Mouse (Mus musculus): ENCODE data around the gene Alkbh5.

Gene Alkbh5

DNA sequence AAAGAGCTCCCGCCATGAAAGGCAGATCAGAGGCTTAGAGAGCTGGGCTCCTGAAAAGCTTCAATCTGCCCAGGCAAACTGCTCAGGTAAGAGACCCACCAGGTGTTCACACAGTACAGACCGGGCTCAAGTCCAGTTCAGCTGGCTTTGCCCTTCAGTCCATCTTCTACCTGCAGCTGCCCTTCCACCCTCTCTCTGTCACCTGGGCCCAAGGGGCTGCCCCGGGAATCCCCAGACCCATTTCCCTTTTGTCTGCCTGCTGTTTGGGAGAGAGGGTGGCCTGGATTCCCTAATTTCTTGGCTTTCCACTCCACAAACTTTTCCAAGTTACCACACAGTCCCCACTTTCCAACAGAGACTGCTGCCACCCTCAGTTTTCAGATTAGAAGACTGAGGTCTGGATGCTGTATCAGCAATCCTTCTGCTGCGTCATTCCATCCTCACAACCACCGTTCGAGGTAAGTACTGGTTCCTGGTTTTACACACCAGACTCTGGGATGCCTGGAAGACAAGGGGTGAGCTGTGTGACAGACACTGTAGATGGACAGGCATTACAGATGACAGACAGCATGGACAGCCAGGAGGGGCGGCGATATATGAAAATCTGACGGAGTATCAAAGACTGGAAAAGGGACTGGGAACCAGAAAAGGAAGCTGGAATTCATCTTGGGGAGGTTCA, at the start of gene Alkbh5:
Gene Alkbh5, plus strand, starts transcription at position 202 of the 679 bp plus-strand sequence.
- peak; percentile 16 for DNase-seq (ENCODE audit: low spot score)

DNA sequence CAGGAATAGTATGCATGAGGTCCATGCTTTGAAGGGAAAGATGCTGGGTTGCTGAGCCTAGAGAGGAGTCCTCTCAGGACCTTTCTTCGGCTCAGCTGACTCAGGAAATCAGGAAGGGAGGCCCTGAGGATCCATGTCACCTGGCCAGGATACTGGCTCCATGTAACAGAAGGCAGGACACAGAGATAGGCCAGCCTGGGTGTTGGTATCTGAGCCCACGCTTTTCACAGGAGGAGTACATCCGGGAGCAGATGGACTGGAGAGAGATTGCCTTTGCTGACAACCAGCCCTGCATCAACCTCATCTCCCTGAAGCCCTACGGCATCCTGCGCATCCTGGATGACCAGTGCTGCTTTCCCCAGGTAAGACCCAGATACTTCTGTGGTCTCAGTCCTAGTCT, 43.5 kb upstream of the Alkbh5 start:
- no peak for DNase-seq (ENCODE audit: low spot score)

DNA sequence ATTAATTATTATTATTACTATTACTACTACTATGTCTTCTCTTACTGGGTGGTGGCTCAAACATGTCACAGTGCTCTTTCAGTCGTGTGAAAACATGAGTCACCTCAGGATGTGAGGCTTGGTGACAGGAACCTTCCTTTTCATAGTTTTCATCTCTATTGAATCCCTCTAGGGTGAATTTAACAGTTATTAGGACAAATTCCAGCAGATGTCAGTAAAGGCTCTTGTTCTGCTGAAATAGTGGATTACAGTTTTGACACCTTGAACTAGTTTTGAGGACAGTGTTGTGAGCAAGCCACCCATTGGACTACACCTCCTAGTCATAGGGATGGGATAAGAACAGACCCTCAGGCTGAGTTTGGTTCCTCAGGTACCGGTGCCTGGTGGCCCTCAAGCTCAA, 40.5 kb upstream of the Alkbh5 start:
- no peak for DNase-seq (ENCODE audit: low spot score)

DNA sequence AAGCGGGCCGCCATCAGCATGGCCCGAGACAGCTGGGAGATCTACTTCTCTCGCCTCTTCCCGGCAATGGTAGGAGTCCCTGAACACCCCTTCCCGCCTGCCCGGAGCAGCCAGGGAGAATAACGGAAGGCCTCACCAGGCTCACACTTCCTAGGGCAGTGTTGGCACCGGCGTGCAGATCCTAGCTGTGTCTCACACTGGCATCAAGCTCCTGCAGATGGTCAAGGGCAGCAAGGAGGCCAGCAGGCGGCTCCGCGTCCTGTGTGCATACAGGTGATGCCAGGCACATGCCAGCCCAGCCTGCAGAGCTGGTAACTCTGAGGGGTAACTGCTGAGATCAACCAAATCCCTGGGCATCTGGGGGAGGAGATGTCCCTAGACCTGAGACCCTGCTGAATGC, 28.9 kb upstream of the Alkbh5 start:
- DNase-seq (ENCODE audit: low spot score), result no peak

DNA sequence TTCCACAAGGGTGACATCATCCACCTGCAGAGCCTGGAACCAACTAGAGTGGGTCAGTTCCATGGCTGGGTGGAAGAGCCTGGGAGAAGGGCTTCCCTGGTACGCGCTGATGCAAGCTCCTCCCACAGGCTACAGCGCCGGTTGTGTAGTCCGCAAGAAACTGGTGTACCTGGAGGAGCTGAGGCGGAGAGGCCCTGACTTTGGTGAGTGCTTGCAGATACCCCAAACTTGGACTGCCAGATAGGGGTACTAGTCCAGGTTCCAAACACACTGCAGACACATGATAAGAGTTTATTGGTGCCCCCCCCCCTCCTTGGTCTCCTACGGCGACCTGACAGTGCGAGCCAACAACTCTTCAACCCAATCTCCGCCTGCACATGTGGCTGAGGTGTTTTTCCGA, 27.2 kb upstream of the Alkbh5 start:
- no peak for DNase-seq (ENCODE audit: low spot score)

DNA sequence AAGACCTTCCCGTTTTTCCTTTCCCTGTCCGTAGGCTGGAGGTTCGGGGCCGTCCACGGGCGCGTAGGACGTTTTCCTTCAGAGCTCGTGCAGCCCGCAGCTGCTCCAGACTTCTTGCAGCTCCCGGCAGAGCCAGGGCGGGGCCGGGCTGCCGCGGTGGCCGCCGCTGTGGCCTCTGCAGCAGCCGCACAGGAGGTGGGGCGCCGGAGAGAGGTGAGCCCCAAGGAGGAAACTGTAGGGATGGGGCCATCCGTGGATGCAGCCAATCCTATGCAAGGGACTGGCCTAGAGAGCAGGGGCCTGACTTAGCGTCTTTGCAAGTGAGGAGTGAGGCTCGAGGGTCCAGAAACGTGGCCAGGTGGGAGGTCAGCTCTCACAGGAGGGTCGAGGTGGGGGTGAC, 26.7 kb upstream of the Alkbh5 start:
- no peak for DNase-seq (ENCODE audit: low spot score)

DNA sequence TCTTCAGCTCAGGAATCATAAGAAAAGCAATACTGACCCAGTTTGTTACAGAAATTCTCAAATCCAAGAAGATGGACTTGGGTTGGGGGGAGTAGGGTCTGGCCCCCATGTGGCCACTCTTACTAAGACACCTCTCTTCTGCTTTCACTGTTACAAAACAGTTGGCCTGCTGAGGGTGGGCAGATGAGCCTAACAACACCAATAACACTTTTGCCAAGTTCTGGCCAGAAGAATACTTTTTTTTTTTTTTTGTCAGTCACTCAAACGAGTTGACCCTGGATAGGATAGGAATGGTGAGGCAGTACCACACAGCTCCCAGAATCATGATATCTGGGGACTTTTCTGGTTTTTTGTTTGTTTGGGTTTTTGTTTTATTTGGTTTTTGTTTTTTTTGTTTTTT, 24.3 kb upstream of the Alkbh5 start:
- DNase-seq (ENCODE audit: low spot score), result no peak

DNA sequence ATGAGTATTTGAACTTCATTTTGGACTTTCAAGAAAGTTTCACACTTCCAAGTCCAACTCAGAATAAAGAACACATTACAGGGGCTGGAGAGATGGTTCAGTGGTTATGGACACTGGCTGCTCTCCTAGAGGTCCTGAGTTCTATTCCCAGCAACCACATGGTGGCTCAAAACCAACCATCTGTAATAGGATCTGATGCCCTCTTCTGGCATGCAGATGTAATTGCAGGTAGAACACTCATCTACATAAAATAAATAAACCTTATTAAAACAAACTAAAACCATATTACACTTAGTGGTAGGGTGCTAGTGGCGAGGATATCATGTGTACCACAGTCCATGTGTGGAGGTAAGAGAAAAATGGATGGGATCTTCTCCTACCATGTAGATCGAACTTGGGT, 23.7 kb upstream of the Alkbh5 start:
- no peak for DNase-seq (ENCODE audit: low spot score)

DNA sequence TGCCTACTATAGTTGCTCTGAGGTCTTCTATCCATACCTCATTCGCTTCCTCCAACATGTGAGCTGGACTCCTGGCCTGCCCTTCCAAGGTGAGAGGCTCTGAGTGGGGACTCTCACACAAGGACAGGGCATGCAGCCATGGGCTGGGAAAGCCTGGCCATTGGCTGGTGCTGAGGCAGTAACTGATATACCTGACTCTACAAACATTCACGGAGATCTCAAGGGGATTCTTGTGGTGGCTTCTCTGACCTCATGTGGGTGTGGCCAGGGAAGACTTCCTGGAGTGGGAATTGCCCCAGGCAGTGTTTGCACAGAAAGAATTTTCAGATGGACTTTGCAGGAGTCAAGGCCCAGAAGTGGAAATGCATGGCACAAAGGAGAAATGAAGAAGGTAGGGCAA, 21.2 kb upstream of the Alkbh5 start:
- peak; percentile 64 for DNase-seq (ENCODE audit: low spot score)

DNA sequence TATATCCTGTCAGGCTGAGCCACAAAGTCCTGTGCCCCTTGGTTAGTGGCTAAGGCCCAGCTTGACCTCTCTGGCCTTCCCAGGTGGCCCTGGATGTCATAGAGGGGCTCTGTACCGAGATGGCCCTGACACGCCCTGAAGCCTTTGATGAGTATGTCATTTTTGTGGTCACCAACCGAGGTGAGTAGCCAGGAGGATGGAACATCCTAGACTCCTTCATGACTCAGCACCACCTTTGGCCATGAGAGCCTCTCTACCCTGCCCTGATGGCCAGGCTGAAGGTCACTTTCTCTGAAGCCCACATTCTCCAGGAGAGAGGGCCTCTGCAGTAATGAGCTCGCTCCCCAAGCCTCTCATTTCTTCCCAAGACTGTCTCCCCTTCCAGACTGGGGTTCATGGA, 17.9 kb upstream of the Alkbh5 start:
- no peak for DNase-seq (ENCODE audit: low spot score)

DNA sequence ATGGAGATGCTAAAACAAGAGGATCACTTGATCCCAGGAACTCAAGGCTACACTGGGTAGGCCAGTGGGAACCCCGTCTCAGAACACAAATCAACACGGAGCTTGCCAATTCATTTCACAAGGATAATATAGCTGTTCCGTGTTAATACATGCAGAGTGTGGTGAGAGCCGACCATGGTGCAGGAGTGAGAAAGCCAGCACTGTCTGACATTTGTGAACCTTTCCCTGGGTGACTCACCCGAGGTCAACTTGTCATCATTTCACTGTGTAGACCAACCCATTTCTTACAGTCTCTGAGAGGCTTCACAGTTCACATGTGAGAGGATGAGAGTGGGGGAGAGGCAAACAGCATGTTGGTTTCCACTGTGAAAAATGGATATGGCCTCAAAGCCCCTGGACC, 14.2 kb upstream of the Alkbh5 start:
- DNase-seq (ENCODE audit: low spot score), result no peak

DNA sequence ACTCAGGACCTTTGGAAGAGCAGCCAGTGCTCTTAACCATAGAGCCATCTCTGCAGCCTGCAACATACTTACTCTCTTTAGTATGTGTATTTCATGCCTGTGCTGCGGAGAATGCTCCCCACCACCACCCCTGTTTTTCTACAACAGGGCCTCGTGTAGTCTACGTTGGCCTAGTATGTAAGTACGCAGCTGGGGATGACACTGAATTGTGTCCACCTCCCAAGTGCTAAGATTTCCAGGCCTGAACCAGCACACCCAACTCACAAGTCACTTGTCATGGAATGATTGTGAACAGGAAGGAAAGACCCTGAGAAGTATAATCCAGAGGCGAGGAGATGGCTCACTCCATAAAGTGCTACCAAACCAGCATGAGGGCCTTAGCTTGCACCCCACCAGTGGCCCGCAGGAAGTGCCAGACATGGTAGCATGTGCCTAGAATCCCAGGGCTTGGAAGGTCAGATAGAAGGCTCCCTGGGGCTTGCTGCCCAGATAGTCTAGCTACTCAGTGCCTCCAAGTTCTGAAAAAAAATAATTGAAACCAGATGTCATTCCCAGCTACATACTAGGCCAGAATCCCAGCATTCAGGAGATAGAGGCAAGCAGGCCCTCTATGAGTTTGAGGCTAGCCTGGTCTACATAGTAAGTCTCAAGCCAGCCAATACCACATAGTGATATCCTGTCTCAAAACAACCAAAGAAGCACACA, 13.4 kb upstream of the Alkbh5 start:
- DNase-seq (ENCODE audit: low spot score), result no peak

DNA sequence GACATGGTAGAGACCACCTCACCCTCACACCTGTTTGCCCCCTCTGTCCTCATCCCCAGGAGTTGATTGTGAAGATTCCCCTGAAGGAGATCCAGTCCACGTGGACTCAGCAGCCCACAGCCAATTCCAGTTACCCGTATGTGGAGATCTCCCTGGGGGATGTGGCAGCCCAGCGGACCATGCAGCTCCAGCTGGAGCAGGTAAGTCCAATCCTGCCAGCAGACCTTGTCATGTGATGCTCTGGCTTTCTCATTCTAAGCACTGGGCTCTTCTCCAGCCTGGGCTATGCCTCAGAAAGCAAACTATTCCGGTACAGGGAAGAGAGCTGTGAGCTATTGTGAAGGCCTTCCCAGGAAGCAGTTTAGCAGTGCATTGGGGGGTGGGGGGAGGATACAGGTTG, 9.7 kb upstream of the Alkbh5 start:
- no peak for DNase-seq (ENCODE audit: low spot score)

DNA sequence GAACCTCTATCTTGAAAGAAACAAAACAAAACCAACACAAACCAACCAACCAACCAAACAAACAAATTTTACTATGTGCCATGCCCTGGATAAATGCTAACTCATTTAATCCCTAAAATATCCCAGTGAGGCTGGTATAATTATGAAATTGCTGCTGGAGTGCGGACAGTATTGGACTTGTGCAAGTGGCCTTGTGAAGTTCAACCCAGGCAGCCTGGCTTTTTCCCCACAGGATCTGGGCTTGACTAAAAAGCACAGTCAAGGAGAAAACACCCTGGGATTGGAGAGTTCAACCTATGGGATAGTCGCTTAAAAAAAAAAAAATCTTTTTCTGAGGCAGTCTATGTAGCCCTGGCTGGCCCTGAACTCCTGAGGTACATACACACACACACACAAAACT, 505 bp upstream of the Alkbh5 start:
- DNase-seq (ENCODE audit: low spot score), result no peak

DNA sequence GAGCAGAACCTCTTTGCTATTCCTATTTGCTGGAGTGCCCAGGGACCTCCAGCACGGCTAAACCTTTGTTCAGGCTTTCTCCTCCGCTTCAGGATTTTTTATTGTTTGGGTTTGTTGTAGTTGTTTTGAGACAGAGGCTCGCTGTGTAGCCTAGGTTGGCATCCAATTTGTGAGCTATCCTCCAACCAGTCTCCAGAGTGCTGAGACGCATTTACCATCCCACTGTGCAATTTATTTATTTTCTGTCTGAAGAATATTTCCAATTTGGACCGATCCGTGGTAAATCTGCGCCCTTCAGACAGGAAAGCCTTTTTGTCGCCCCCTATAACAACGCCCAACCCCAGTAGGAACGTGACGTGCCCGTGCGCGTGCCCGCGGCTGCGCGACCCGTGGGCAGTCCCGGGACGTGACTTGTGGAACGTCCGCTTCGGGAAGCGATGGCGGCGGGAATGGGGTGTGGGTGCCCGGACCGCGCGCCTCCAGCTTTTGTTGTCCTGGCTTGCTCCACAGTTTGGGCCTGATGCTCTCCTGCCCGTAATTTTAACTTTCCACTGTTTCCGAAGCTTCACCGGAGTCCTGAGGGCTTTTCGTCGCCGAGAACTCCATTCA, 782 bp downstream of the Alkbh5 start:
- peak; percentile 92 for DNase-seq (ENCODE audit: low spot score)

DNA sequence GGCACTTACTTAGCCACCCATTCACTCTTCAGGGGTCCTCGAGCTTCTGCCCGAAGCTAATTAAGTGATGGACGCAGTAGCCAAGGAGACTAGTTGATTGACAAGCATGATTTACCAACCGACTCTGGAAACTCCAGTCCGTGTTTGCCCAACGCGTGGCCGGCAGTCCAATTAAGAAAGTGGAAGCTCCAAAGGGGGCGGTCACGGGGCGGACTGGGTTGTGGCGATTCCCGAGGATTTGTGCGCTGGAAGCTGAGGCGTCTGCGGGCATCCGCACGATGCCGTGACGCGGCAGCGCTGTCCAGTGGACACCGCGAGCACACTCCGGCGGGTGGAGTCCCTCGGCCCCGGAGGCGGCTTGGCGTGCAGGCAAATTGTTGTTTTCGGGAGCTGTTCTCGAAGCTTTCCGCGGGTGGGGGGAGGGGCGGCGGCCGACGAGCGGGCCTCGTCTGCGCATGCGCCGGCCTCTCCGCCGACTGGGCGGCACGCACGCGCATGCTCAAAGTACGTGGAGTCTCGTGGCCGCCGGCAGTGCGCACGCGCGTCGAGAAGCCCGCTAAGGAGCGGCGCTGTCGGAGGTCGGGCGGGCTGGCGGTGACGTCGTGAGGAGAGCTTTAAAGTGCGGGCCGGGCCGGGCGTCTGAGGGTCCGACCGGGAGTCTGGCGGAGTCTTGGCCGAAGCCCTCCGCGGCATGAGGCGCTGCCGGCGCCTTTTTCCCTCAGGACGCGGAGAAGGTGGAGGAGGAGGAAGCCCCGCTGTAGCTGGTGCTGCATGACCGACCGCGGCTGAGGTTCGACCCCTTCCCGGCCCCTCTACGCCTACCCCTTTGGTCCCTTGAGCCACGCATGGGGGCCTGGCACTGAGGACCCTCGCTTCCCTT, 1.5 kb downstream of the Alkbh5 start:
- peak; percentile 98 for DNase-seq (ENCODE audit: low spot score)

DNA sequence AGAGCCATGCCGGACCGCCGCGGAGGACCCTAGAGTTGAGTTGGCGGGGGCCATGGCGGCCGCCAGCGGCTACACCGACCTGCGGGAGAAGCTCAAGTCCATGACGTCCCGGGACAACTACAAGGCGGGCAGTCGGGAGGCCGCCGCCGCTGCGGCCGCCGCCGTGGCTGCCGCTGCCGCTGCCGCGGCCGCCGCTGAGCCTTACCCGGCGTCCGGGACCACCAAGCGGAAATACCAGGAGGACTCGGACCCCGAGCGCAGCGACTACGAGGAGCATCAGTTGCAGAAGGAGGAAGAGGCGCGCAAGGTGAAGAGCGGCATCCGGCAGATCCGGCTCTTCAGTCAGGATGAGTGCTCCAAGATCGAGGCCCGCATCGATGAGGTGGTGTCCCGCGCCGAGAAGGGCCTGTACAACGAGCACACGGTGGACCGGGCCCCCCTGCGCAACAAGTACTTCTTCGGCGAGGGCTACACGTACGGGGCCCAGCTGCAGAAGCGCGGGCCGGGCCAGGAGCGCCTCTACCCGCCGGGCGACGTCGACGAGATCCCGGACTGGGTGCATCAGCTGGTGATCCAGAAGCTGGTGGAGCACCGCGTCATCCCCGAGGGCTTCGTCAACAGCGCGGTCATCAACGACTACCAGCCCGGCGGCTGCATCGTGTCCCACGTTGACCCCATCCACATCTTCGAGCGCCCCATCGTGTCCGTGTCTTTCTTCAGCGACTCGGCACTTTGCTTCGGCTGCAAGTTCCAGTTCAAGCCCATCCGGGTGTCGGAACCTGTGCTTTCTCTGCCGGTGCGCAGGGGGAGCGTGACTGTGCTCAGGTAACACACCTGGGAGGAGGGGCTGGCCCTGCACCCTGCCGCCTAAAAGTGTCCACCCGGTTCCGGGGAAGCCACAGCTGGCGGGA, 2.4 kb downstream of the Alkbh5 start:
- peak; percentile 26 for DNase-seq (ENCODE audit: low spot score)

DNA sequence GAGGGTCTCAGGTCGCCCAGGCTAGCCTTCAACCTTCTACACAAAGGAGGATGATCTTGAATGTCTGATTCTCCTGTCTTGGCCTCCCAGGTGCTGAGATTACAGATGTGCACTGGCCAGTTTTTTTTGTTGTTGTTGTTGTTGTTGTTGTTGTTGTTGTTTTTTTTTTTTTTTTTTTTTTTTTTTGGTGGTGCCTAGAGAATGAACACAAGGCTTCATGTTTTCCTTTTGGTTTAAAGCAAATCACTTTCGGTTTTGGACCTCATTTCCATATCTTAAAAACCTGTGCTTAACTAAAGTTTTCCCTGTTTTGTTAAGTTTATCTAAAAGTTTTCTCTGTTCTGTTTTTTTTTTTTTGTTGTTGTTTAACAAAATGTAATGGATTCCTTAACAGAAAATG, 3.4 kb downstream of the Alkbh5 start:
- DNase-seq (ENCODE audit: low spot score), result no peak

DNA sequence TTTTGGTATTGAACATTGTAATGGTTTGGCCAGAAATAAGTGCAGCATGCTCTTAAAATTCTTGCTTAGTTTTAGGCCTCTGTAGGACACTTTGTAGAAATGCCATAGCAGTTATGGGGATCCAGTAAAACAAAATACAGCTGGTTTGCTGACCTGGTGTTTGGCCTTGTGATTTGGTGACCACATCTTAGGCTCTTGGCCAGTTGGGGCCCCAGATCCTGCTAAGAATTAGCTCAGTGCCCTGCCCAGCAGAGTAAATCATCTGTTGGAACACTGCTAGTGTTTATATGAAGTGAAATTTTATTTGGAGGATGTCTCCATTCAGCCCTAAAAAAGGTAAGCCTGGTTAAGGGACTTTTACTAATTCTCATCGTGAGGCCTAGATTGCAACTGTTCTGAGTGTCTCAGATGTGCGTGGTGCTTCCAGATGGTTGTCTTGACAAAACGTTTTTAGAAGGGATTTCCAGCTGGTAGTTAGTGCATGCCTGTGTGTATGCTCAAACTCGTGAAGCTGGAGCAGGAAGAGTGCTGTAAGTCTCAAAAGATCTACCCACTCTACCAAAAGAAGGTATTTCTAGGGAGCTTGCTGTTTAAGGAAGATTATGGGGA, 3.9 kb downstream of the Alkbh5 start:
- DNase-seq (ENCODE audit: low spot score), result peak; percentile 58

DNA sequence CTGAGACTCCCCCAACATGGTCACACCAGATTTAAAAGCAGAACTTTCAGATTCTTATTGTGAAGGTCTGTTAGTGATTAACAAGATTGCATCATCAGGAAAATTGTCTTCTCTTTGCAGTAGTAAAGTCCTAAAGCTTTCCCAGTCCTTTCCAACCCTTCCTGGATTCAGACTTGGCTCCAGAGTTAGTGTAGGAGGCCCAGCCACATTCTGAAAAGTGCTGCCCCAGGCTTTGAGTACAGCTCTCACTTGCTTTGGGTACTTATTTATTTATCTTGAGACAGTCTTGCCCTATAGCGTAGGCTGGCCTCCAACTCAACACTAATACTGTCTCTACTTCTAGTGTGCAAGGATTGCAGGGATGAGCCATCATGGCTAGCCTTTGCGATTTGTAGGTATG, 4.6 kb downstream of the Alkbh5 start:
- DNase-seq (ENCODE audit: low spot score), result no peak

DNA sequence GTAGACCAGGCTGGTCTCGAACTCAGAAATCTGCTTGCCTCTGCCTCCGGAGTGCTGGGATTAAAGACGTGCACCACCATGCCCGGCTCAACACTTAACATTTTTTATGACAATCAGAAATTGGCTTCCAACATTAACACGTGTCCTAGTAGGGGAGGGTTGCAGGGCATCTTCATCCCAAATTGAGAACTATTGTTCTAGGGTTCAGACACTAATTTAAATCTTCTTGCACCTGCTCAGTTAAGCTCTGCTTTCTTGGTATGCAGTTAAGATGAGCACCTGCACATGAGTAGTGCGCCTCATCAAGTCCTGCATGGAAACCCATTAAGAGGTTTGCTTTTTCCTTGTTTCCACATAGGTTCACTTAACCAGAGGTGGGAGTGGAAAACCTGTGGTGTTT, 5.7 kb downstream of the Alkbh5 start:
- DNase-seq (ENCODE audit: low spot score), result no peak
